Mouse (Mus musculus) heart, embryonic 14.5 days (tissue): ENCODE measurements around the gene Olfr1461. TPM values are rescaled to one million over a fixed set of nuclear protein-coding genes. Genes with fewer than 3 reads are reported as not detected.

Experiments
- ATAC-seq: fragments of 200-750 bp; cut with Nextera tagmentation; 2 replicates; pipeline ENCODE4 v1.8.0; 2017; ENCODE audit warnings: low read depth, moderate TSS enrichment; ENCODE audit not compliant: insufficient number of reproducible peaks, insufficient read depth, low FRiP score
- H3K27ac ChIP-seq, 2 experiments: fragments of 200-500 bp in 1 of 2; fragments of 300-500 bp in 1 of 2; sonication (generic) in 1 of 2; replicated peaks in 1 of 2; 2 replicates each; pipeline ENCODE4 v1.5.1; 2012 to 2014; ENCODE audit warnings: low read depth in 2 of 2, low read length in 2 of 2, control low read depth in 1 of 2, mild to moderate bottlenecking in 1 of 2, mixed read lengths in 1 of 2; ENCODE audit not compliant: control insufficient read depth in 1 of 2, insufficient read depth in 1 of 2
- H3K27me3 ChIP-seq: fragments of 300-500 bp; sonication (generic); 2 replicates; pipeline ENCODE4 v1.6.1; 2014; ENCODE audit warnings: mild to moderate bottlenecking, low read length, control low read depth; ENCODE audit not compliant: control insufficient read depth, insufficient read depth
- H3K36me3 ChIP-seq: fragments of 300-500 bp; sonication (generic); 2 replicates; pipeline ENCODE4 v1.6.1; 2014; ENCODE audit warnings: mild to moderate bottlenecking, control low read depth, low read length, mixed read lengths; ENCODE audit not compliant: control insufficient read depth, insufficient read depth
- H3K4me1 ChIP-seq, 2 experiments: fragments of 200-500 bp in 1 of 2; fragments of 300-500 bp in 1 of 2; sonication (generic) in 1 of 2; 2 replicates each; pipeline ENCODE4 v1.6.1; 2012 to 2014; ENCODE audit warnings: low read length in 2 of 2, control low read depth in 1 of 2, mixed read lengths in 1 of 2; ENCODE audit not compliant: control insufficient read depth in 2 of 2, insufficient read depth in 2 of 2
- H3K4me2 ChIP-seq: fragments of 300-500 bp; sonication (generic); 2 replicates; pipeline ENCODE4 v1.6.1; 2014; ENCODE audit warnings: mild to moderate bottlenecking, low read length
- H3K4me3 ChIP-seq, 2 experiments: fragments of 200-500 bp in 1 of 2; fragments of 300-500 bp in 1 of 2; sonication (generic) in 1 of 2; 2 replicates each; pipeline ENCODE4 v1.5.1; 2012 to 2014; ENCODE audit warnings: low read length in 2 of 2, mild to moderate bottlenecking in 2 of 2, control low read depth in 1 of 2, low read depth in 1 of 2, moderate library complexity in 1 of 2; ENCODE audit not compliant: control insufficient read depth in 1 of 2, insufficient read depth in 1 of 2
- H3K9ac ChIP-seq: fragments of 300-500 bp; sonication (generic); 2 replicates; pipeline ENCODE4 v1.6.1; 2014; ENCODE audit warnings: mild to moderate bottlenecking, low read length
- H3K9me3 ChIP-seq: fragments of 300-500 bp; sonication (generic); 2 replicates; pipeline ENCODE4 v1.6.1; 2016; ENCODE audit warnings: low read length, control low read depth; ENCODE audit not compliant: control insufficient read depth
- WGBS: fragments of 180-500 bp; shearing (Covaris S2); extraction: QIAGEN DNeasy Blood & Tissue Kit; methylation state at CpG from one replicate; pipeline ENCODE4 v1.1.7; 2014; 5-methylcytosine and 5-hydroxymethylcytosine counted together
- polyA plus RNA-seq: library from polyadenylated mRNA; unstranded; fragments of >200 nt; fragmentation: Nextera tagmentation; extraction: Ambion mirVana; gene quantifications from 2 replicates; pipeline ENCODE4 v1.2.1, GENCODE M21; 2014

Olfr1461 gene
- not detected in 2 replicates for polyA plus RNA-seq

DNA sequence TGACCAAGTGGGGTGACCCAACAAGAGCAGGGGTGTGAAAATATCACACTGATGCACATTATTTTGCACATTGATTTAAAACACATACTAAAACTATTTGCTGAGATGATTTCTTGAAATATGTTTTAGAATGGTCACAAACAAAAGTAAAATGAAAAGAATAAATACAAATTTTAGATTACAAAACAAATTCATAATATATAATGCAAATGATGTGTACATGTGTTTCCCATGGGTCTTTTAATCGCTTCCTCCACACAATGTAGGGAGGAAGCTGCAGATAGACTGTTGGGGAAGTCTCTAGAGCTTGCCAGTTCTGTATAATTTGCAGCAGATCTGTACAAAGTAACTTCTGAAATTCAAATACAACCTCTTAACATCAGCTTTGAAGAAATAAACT lies at the start of gene Olfr1461:
TSS of gene Olfr1461 (plus strand) at position 301 of the 400 bp plus-strand sequence.
- Histone ChIP-seq H3K9ac (no peak within 1 kb of the TSS), H3K4me2 (no peak within 1 kb of the TSS), H3K36me3 (no peaks in the 10 kb centered on the region), H3K27me3 (no peaks in the 10 kb centered on the region), H3K27ac (no peak within 1 kb of the TSS), H3K4me3 (no peak within 1 kb of the TSS), H3K4me1 (no peaks in the 10 kb centered on the region), H3K9me3 (peaks cover 2% of the 10 kb centered on the region; the same call in 1 of the 2 replicates)
- ATAC-seq: no peak
- WGBS: 38% methylated on average over 1 of the region's 1 CpGs

DNA sequence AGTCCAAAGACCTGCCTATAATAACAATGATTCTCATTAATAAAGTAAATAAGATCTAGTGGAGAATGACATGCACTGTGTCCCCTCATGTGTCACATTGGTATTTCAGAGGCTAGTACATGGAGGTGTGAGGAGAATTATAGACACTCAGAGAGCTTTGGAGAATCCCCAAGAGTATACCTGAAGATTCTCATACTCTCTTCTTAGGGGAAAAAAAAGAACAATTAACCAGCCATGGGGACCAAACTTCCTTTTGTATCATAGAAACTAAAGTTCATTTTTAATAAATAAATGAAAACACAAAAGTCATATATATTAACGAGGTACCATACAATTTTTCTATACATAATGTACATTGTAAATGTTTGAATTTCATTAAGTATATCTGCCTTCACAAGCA lies 13.4 kb upstream of the Olfr1461 start, which contains the start of gene Olfr1459:
TSS of gene Olfr1459 (minus strand) at position 101 of the 400 bp plus-strand sequence.
- no peak within 1 kb of the TSS for H3K27ac ChIP-seq
- H3K27me3 ChIP-seq: no peaks in the 10 kb centered on the region
- no peak within 1 kb of the TSS for H3K4me2 ChIP-seq
- peaks cover 15% of the 10 kb centered on the region; the same call in 1 of the 2 replicates for H3K9me3 ChIP-seq
- 61% methylated on average over 1 of the region's 1 CpGs for WGBS
- no peaks in the 10 kb centered on the region for H3K4me1 ChIP-seq
- no peak for ATAC-seq
- H3K36me3 ChIP-seq: no peaks in the 10 kb centered on the region
- H3K4me3 ChIP-seq: no peak within 1 kb of the TSS
- H3K9ac ChIP-seq: no peak within 1 kb of the TSS

DNA sequence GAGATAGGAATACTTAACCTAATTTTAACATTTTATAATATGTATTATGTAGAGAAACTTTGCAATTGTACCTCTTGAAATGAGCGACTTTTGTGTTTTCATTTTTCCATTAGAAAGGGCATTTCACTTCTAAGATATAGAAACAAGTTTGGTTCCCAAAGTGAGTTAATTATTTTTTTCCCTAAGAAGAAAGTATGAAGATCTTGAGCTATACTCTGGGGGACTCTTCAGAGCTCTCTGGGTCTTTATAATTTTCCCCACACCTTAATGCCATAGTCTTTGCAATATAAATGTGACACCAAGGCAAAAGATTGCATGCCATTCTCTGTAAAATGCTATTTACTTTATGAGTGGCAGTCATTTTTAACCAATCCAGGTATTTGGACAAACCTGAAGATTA lies 22.6 kb downstream of the Olfr1461 start, which contains the start of gene Olfr1462:
TSS of gene Olfr1462 (plus strand) at position 301 of the 400 bp plus-strand sequence.
- Histone ChIP-seq H3K27me3 (no peaks in the 10 kb centered on the region), H3K4me1 (no peaks in the 10 kb centered on the region), H3K4me3 (no peak within 1 kb of the TSS), H3K9me3 (0 out of 2 replicates have a peak, but pooled peaks cover 7% of the 10 kb centered on the region), H3K27ac (no peak within 1 kb of the TSS), H3K4me2 (no peak within 1 kb of the TSS), H3K9ac (no peak within 1 kb of the TSS), H3K36me3 (no peaks in the 10 kb centered on the region)
- ATAC-seq: no peak
- 62% methylated on average over 1 of the region's 1 CpGs for WGBS

Other genes starting within 250 kb of the Olfr1461 start
- gene Olfr1448, start 238.6 kb upstream of the Olfr1461 start, polyA plus RNA-seq: not detected in 2 replicates
- not detected in 2 replicates for gene Olfr1449, start 232.2 kb upstream of the Olfr1461 start, polyA plus RNA-seq
- not detected in 2 replicates for gene Olfr1450, start 212.7 kb upstream of the Olfr1461 start, polyA plus RNA-seq
- not detected in 2 replicates for gene Olfr1451, start 168.0 kb upstream of the Olfr1461 start, polyA plus RNA-seq
- gene Olfr1453, start 134.7 kb upstream of the Olfr1461 start, polyA plus RNA-seq: not detected in 2 replicates
- gene Olfr1454, start 102.4 kb upstream of the Olfr1461 start, polyA plus RNA-seq: not detected in 2 replicates
- gene Olfr1457, start 65.1 kb upstream of the Olfr1461 start, polyA plus RNA-seq: not detected in 2 replicates
- not detected in 2 replicates for gene Olfr1458, start 56.2 kb upstream of the Olfr1461 start, polyA plus RNA-seq
- gene Olfr1459, start 13.5 kb upstream of the Olfr1461 start, polyA plus RNA-seq: not detected in 2 replicates
- not detected in 2 replicates for gene Olfr1462, start 22.7 kb downstream of the Olfr1461 start, polyA plus RNA-seq
- gene Olfr1463, start 68.3 kb downstream of the Olfr1461 start, polyA plus RNA-seq: not detected in 2 replicates
- not detected in 2 replicates for gene Olfr1465, start 152.5 kb downstream of the Olfr1461 start, polyA plus RNA-seq
- not detected in 2 replicates for gene Olfr1466, start 175.9 kb downstream of the Olfr1461 start, polyA plus RNA-seq
- gene Olfr1467, start 199.2 kb downstream of the Olfr1461 start, polyA plus RNA-seq: not detected in 2 replicates
- gene Olfr1469, start 244.8 kb downstream of the Olfr1461 start, polyA plus RNA-seq: not detected in 2 replicates